Mouse (Mus musculus) CH12.LX (cell line): ENCODE measurements around the gene Ppp1r8. TPM values are rescaled to one million over a fixed set of nuclear protein-coding genes. Genes with fewer than 3 reads are reported as not detected.

ENCODE experiments used
- DNase-seq: peaks from one replicate; pipeline ENCODE4 v3.0.0-alpha.2; 2013; ENCODE audit errors: extremely low read depth
- H3K27ac ChIP-seq: 2 replicates; pipeline ENCODE4 v1.5.1; 2012; ENCODE audit warnings: low read depth, mild to moderate bottlenecking, control low read depth, moderate library complexity; ENCODE audit not compliant: insufficient read depth
- H3K27me3 ChIP-seq: replicated peaks from 2 replicates; pipeline ENCODE3; 2012; ENCODE audit warnings: inconsistent platforms
- H3K36me3 ChIP-seq, 2 experiments: replicated peaks in 1 of 2; 2 replicates each; pipeline versions ENCODE3 to v1.6.1; 2012; ENCODE audit warnings: inconsistent platforms in 1 of 2, low read length in 1 of 2, mild to moderate bottlenecking in 1 of 2, mixed read lengths in 1 of 2, moderate library complexity in 1 of 2; ENCODE audit not compliant: control insufficient read depth in 1 of 2, insufficient read depth in 1 of 2
- H3K4me1 ChIP-seq, 2 experiments: 2 replicates each; pipeline ENCODE4 v1.6.1; 2012; ENCODE audit warnings: inconsistent platforms in 1 of 2, moderate library complexity in 1 of 2; ENCODE audit not compliant: insufficient read depth in 2 of 2, control insufficient read depth in 1 of 2
- H3K4me2 ChIP-seq: 2 replicates; pipeline ENCODE4 v1.6.1; 2012; ENCODE audit warnings: low read depth, mild to moderate bottlenecking, control low read depth; ENCODE audit not compliant: poor library complexity, insufficient read depth, severe bottlenecking
- H3K4me3 ChIP-seq, 3 experiments: fragments of 150-350 bp in 1 of 3; sonication (generic) in 1 of 3; replicated peaks in 1 of 3; 2 replicates each; pipeline versions ENCODE3 to v1.5.1; 2011 to 2012; ENCODE audit warnings: low read depth in 2 of 3, low read length in 2 of 3, mild to moderate bottlenecking in 2 of 3, moderate library complexity in 2 of 3, control low read depth in 1 of 3, improper control_type of control experiment in 1 of 3, inconsistent platforms in 1 of 3, mixed read lengths in 1 of 3; ENCODE audit not compliant: poor library complexity in 1 of 3
- H3K79me2 ChIP-seq: replicated peaks from 2 replicates; pipeline ENCODE4 v1.6.1; 2012; ENCODE audit warnings: mild to moderate bottlenecking, moderate library complexity; ENCODE audit not compliant: control insufficient read depth, poor library complexity, insufficient read depth, severe bottlenecking; ENCODE audit errors: extremely low read depth
- H3K9ac ChIP-seq: 2 replicates; pipeline ENCODE4 v1.6.1; 2012; ENCODE audit warnings: low read depth, mild to moderate bottlenecking, control low read depth, moderate library complexity; ENCODE audit not compliant: insufficient read depth
- H3K9me3 ChIP-seq: replicated peaks from 2 replicates; pipeline ENCODE3; 2012; ENCODE audit warnings: low read length, inconsistent platforms, mixed read lengths
- CHD1 ChIP-seq: IDR thresholded peaks from 2 replicates; pipeline ENCODE4 v1.6.1; 2012; ENCODE audit warnings: low read depth, low read length, improper control_type of control experiment, inconsistent platforms
- CHD2 ChIP-seq: IDR thresholded peaks from 2 replicates; pipeline ENCODE4 v1.6.1; 2011; ENCODE audit warnings: low read length, improper control_type of control experiment
- CTCF ChIP-seq, 2 experiments: IDR thresholded peaks in 1 of 2; conservative IDR thresholded peaks in 1 of 2; 2 replicates each; pipeline ENCODE4 v1.5.1; 2011 to 2012; ENCODE audit warnings: low read depth in 2 of 2, low read length in 2 of 2, improper control_type of control experiment in 1 of 2, inconsistent platforms in 1 of 2, mild to moderate bottlenecking in 1 of 2, moderate library complexity in 1 of 2
- ETS1 ChIP-seq: conservative IDR thresholded peaks from 2 replicates; pipeline ENCODE4 v1.6.1; 2012; ENCODE audit warnings: low read depth, mild to moderate bottlenecking, inconsistent platforms, low read length, improper control_type of control experiment, moderate library complexity
- IRF4 ChIP-seq: IDR thresholded peaks from 2 replicates; pipeline ENCODE4 v1.6.1; 2014; ENCODE audit warnings: low read depth, mild to moderate bottlenecking, inconsistent platforms, low read length, improper control_type of control experiment
- MAZ ChIP-seq: IDR thresholded peaks from 2 replicates; pipeline ENCODE4 v1.6.1; 2012; ENCODE audit warnings: low read depth, mild to moderate bottlenecking, inconsistent platforms, low read length, improper control_type of control experiment, moderate library complexity
- MYC ChIP-seq: IDR thresholded peaks from 2 replicates; pipeline ENCODE4 v1.6.1; 2011; ENCODE audit warnings: low read depth, mild to moderate bottlenecking, improper control_type of control experiment, low read length
- NRF1 ChIP-seq: IDR thresholded peaks from 2 replicates; pipeline ENCODE4 v1.6.1; 2014; ENCODE audit warnings: low read depth, mild to moderate bottlenecking, inconsistent platforms, low read length, improper control_type of control experiment, moderate library complexity
- RAD21 ChIP-seq: IDR thresholded peaks from 2 replicates; pipeline ENCODE4 v1.6.1; 2011; ENCODE audit warnings: low read depth, mild to moderate bottlenecking, low read length, improper control_type of control experiment, moderate library complexity
- RCOR1 ChIP-seq: conservative IDR thresholded peaks from 2 replicates; pipeline ENCODE4 v1.6.1; 2012; ENCODE audit warnings: low read depth, mild to moderate bottlenecking, inconsistent platforms, low read length, improper control_type of control experiment
- SMC3 ChIP-seq: IDR thresholded peaks from 2 replicates; pipeline ENCODE4 v1.6.1; 2011; ENCODE audit warnings: low read depth, low read length, improper control_type of control experiment
- TBP ChIP-seq: conservative IDR thresholded peaks from 2 replicates; pipeline ENCODE4 v1.6.1; 2011; ENCODE audit warnings: low read depth, low read length, improper control_type of control experiment
- TCF12 ChIP-seq: IDR thresholded peaks from 2 replicates; pipeline ENCODE4 v1.6.1; 2014; ENCODE audit warnings: low read depth, mild to moderate bottlenecking, inconsistent platforms, low read length, improper control_type of control experiment
- UBTF ChIP-seq: IDR thresholded peaks from 2 replicates; pipeline ENCODE4 v1.6.1; 2012; ENCODE audit warnings: low read depth, mild to moderate bottlenecking, inconsistent platforms, low read length, improper control_type of control experiment, moderate library complexity
- USF1 ChIP-seq: IDR thresholded peaks from 2 replicates; pipeline ENCODE4 v1.6.1; 2014; ENCODE audit warnings: low read depth, mild to moderate bottlenecking, inconsistent platforms, low read length, improper control_type of control experiment
- USF2 ChIP-seq: conservative IDR thresholded peaks from 2 replicates; pipeline ENCODE4 v1.6.1; 2011; ENCODE audit warnings: low read depth, low read length, improper control_type of control experiment
- ZC3H11A ChIP-seq: IDR thresholded peaks from 2 replicates; pipeline ENCODE4 v1.6.1; 2012; ENCODE audit warnings: low read depth, mild to moderate bottlenecking, inconsistent platforms, low read length, improper control_type of control experiment
- dilution Hi-C: fragments of 300-500 bp; cut with MboI; formaldehyde crosslinking; loops from 2 replicates; pipeline ENCODE4 v1.14.3; 2020; ENCODE audit warnings: low sequenced_read_pairs; ENCODE audit not compliant: extremely low pct_unique_long_range_greater_than_20kb, extremely low pct_ligation_motif_present
- in situ Hi-C: fragments of 300-500 bp; cut with MboI; formaldehyde crosslinking; loops from 3 replicates; pipeline ENCODE4 v1.14.3; 2019; ENCODE audit warnings: low sequenced_read_pairs, low pct_ligation_motif_present, low pct_unique_long_range_greater_than_20kb, mixed read lengths
- polyA plus RNA-seq: library from polyadenylated mRNA; unstranded; fragments of >175 nt; gene quantifications from 2 replicates; pipeline ENCODE4 v1.2.1, GENCODE M21; 2012; ENCODE audit warnings: low read depth; ENCODE audit not compliant: insufficient read length
- total RNA-seq, 2 experiments: library from RNA; depleted of rRNA; stranded (reverse); fragments of 300-350 nt in 1 of 2; fragments of >200 nt in 1 of 2; gene quantifications; 2 replicates each; pipeline ENCODE4 v1.2.3; 2012 to 2014

The Ppp1r8 gene
- total and polyA plus RNA-seq, 3 experiments: 89.0 to 141 (median 107) TPM

- dilution Hi-C loops (no loop called here), in situ Hi-C loops (no loop called here)
- H3K9ac ChIP-seq: no peak overlapping the region
- H3K79me2 ChIP-seq: peaks cover 4% of the 10 kb centered on the region; the same call in 1 of the 2 replicates
- H3K4me3 ChIP-seq: no peak overlapping the region
- H3K36me3 ChIP-seq: peaks cover 44 to 69% of the 10 kb centered on the region in 2 experiments
- peaks cover 4 to 32% of the 10 kb centered on the region in 2 experiments for H3K4me1 ChIP-seq
- TF ChIP-seq UBTF: no peak
- peak; percentile 21 for TF ChIP-seq RAD21
- TF ChIP-seq ETS1: no peak
- TF ChIP-seq SMC3: peak; percentile 42
- TF ChIP-seq CTCF (conservative IDR thresholded peaks at IDR 0.05 in 1 of 2, IDR thresholded peaks at IDR 0.05 in 1 of 2; ENCODE audit: low read depth in 2 of 2, low read length in 2 of 2): peak in 1 of 2 experiments; percentile 49; a peak in 2 of 4 replicates
- no peak for TF ChIP-seq MAZ
- no peaks in the 10 kb centered on the region for H3K27me3 ChIP-seq
- H3K9me3 ChIP-seq: peaks cover 4% of the 10 kb centered on the region
- H3K4me2 ChIP-seq: no peak overlapping the region
- H3K27ac ChIP-seq: no peak overlapping the region
- DNase-seq: no peak
These were observed 53.2 kb downstream of the Ppp1r8 start for GRCm38 (mm10) chr4:132789731-132790130.

- H3K4me3 ChIP-seq: no peak overlapping the region
- peaks cover 7 to 37% of the 10 kb centered on the region in 2 experiments; a peak in 3 of 4 replicates for H3K4me1 ChIP-seq
- in situ Hi-C loops (no loop called here), dilution Hi-C loops (no loop called here)
- H3K9ac ChIP-seq: no peak overlapping the region
- H3K4me2 ChIP-seq: no peak overlapping the region
- DNase-seq: no peak
- no peaks in the 10 kb centered on the region for H3K27me3 ChIP-seq
- H3K9me3 ChIP-seq: peaks cover 8% of the 10 kb centered on the region
- H3K27ac ChIP-seq: no peak overlapping the region
- no peaks in the 10 kb centered on the region for H3K79me2 ChIP-seq
- TF ChIP-seq CHD2 (no peak), USF1 (no peak), TBP (no peak), MYC (no peak), ZC3H11A (no peak), CHD1 (no peak), USF2 (no peak)
- H3K36me3 ChIP-seq: peaks cover 60 to 84% of the 10 kb centered on the region in 2 experiments
These were observed 57.7 kb downstream of the Ppp1r8 start for GRCm38 (mm10) chr4:132785228-132785627.

GRCm38 (mm10) chr4:132783732-132784131 lies 59.2 kb downstream of the Ppp1r8 start:
- peaks cover 49 to 77% of the 10 kb centered on the region in 2 experiments for H3K36me3 ChIP-seq
- no peak overlapping the region for H3K4me3 ChIP-seq
- no peaks in the 10 kb centered on the region for H3K79me2 ChIP-seq
- no peak overlapping the region for H3K4me2 ChIP-seq
- H3K9ac ChIP-seq: no peak overlapping the region
- no peaks in the 10 kb centered on the region for H3K27me3 ChIP-seq
- peaks cover 8% of the 10 kb centered on the region for H3K9me3 ChIP-seq
- in situ Hi-C loops: no loop called here
- peaks cover 17 to 52% of the 10 kb centered on the region in 2 experiments for H3K4me1 ChIP-seq
- dilution Hi-C loops: no loop called here
- no peak for DNase-seq
- 0 out of 2 replicates have a peak overlapping the region, but pooled peaks have one; percentile 16 for H3K27ac ChIP-seq
- TF ChIP-seq RCOR1 (no peak), IRF4 (no peak), TCF12 (no peak), NRF1 (no peak)
